Mouse (Mus musculus): ENCODE data around the gene E130309D02Rik. TPM values are rescaled to one million over a fixed set of nuclear protein-coding genes. Genes with fewer than 3 reads are reported as not detected.

Gene E130309D02Rik
- polyA plus RNA-seq, 1 experiment from 2014 or later, result 55.5 TPM

GRCm38 (mm10) chr5:143304251-143304650 is 10.9 kb downstream of the E130309D02Rik start:
- over 99% methylated on average over 6 of the region's 7 CpGs for WGBS
- Histone ChIP-seq H3K4me3 (no peak overlapping the region), H3K36me3 (peaks cover 96% of the 10 kb centered on the region), H3K9me3 (no peaks in the 10 kb centered on the region), H3K9ac (replicated peaks) (no peak overlapping the region), H3K4me2 (replicated peaks) (no peak overlapping the region), H3K4me1 (no peaks in the 10 kb centered on the region; the same call in 1 of the 2 replicates), H3K27me3 (no peaks in the 10 kb centered on the region), H3K27ac (replicated peaks) (no peak overlapping the region)
- no peak for ATAC-seq (ENCODE audit: low FRiP score, low read depth)

GRCm38 (mm10) chr5:143301296-143301695 is 13.9 kb downstream of the E130309D02Rik start:
- Histone ChIP-seq H3K36me3 (peaks cover 77% of the 10 kb centered on the region), H3K4me1 (no peaks in the 10 kb centered on the region), H3K9ac (replicated peaks) (no peak overlapping the region), H3K4me3 (no peak overlapping the region), H3K27me3 (no peaks in the 10 kb centered on the region), H3K9me3 (no peaks in the 10 kb centered on the region), H3K4me2 (replicated peaks) (no peak overlapping the region), H3K27ac (replicated peaks) (no peak overlapping the region)
- ATAC-seq (ENCODE audit: low FRiP score, low read depth), result no peak
- WGBS, result 74% methylated on average over 8 of the region's 8 CpGs

- Histone ChIP-seq H3K9me3 (no peaks in the 10 kb centered on the region), H3K4me2 (replicated peaks) (no peak overlapping the region), H3K9ac (replicated peaks) (no peak overlapping the region), H3K4me3 (no peak overlapping the region), H3K27ac (replicated peaks) (no peak overlapping the region), H3K36me3 (peaks cover 65% of the 10 kb centered on the region), H3K27me3 (peaks cover 5% of the 10 kb centered on the region), H3K4me1 (no peaks in the 10 kb centered on the region)
- ATAC-seq (ENCODE audit: low FRiP score, low read depth), result no peak
- WGBS, result 89% methylated on average over 4 of the region's 4 CpGs
Observed at GRCm38 (mm10) chr5:143299686-143300085, 15.5 kb downstream of the E130309D02Rik start.

- WGBS, result 94% methylated on average over 7 of the region's 7 CpGs
- H3K36me3 ChIP-seq, result peaks cover 54% of the 10 kb centered on the region
- H3K9me3 ChIP-seq, result no peaks in the 10 kb centered on the region
- no peak overlapping the region for H3K4me2 ChIP-seq (replicated peaks)
- no peak overlapping the region for H3K27ac ChIP-seq (replicated peaks)
- peaks cover 5% of the 10 kb centered on the region for H3K4me1 ChIP-seq
- no peak for ATAC-seq (ENCODE audit: low FRiP score, low read depth)
- H3K4me3 ChIP-seq, result no peak overlapping the region
- peaks cover 18% of the 10 kb centered on the region for H3K27me3 ChIP-seq
- no peak overlapping the region for H3K9ac ChIP-seq (replicated peaks)
Observed at GRCm38 (mm10) chr5:143298391-143298790, 16.8 kb downstream of the E130309D02Rik start.

- H3K4me3 ChIP-seq, result no peak overlapping the region
- H3K27me3 ChIP-seq, result peaks cover 22% of the 10 kb centered on the region
- 96% methylated on average over 9 of the region's 9 CpGs for WGBS
- H3K4me2 ChIP-seq (replicated peaks), result no peak overlapping the region
- H3K36me3 ChIP-seq, result peaks cover 50% of the 10 kb centered on the region
- H3K4me1 ChIP-seq, result peaks cover 8% of the 10 kb centered on the region
- H3K9me3 ChIP-seq, result no peaks in the 10 kb centered on the region
- no peak overlapping the region for H3K9ac ChIP-seq (replicated peaks)
- no peak overlapping the region for H3K27ac ChIP-seq (replicated peaks)
- ATAC-seq (ENCODE audit: low FRiP score, low read depth), result no peak
Observed at GRCm38 (mm10) chr5:143297986-143298385, 17.2 kb downstream of the E130309D02Rik start.

GRCm38 (mm10) chr5:143295330-143295729 is 19.8 kb downstream of the E130309D02Rik start:
- Histone ChIP-seq H3K9ac (replicated peaks) (no peak overlapping the region), H3K27me3 (peaks cover 49% of the 10 kb centered on the region), H3K4me2 (replicated peaks) (no peak overlapping the region), H3K36me3 (peaks cover 24% of the 10 kb centered on the region), H3K4me3 (no peak overlapping the region), H3K9me3 (no peaks in the 10 kb centered on the region), H3K27ac (replicated peaks) (no peak overlapping the region), H3K4me1 (peaks cover 8% of the 10 kb centered on the region)
- WGBS, result 98% methylated on average over 2 of the region's 2 CpGs
- ATAC-seq (ENCODE audit: low FRiP score, low read depth), result no peak

GRCm38 (mm10) chr5:143294862-143295261 is 20.3 kb downstream of the E130309D02Rik start:
- Histone ChIP-seq H3K27ac (replicated peaks) (no peak overlapping the region), H3K4me3 (no peak overlapping the region), H3K4me1 (peaks cover 8% of the 10 kb centered on the region), H3K36me3 (peaks cover 19% of the 10 kb centered on the region), H3K9me3 (no peaks in the 10 kb centered on the region), H3K4me2 (replicated peaks) (no peak overlapping the region), H3K27me3 (peaks cover 53% of the 10 kb centered on the region), H3K9ac (replicated peaks) (no peak overlapping the region)
- ATAC-seq (ENCODE audit: low FRiP score, low read depth), result no peak
- WGBS, result 82% methylated on average over 3 of the region's 3 CpGs

GRCm38 (mm10) chr5:143293404-143293803 is 21.8 kb downstream of the E130309D02Rik start, which contains the start of gene Zfp853:
Gene Zfp853, minus strand, starts transcription at chr5:143293623.
- Histone ChIP-seq H3K27me3 (peaks cover 67% of the 10 kb centered on the region), H3K4me3 (peak within 1 kb of the TSS; percentile 40), H3K27ac (replicated peaks) (no peak within 1 kb of the TSS), H3K36me3 (peaks cover 6% of the 10 kb centered on the region; the same call in 1 of the 2 replicates), H3K4me1 (peaks cover 12% of the 10 kb centered on the region), H3K4me2 (replicated peaks) (peak within 1 kb of the TSS; percentile 55), H3K9ac (replicated peaks) (no peak within 1 kb of the TSS), H3K9me3 (no peaks in the 10 kb centered on the region)
- WGBS, result 5% methylated on average over 35 of the region's 38 CpGs
- no peak for ATAC-seq (ENCODE audit: low FRiP score, low read depth)

- no peak for ATAC-seq (ENCODE audit: low FRiP score, low read depth)
Observed at GRCm38 (mm10) chr5:143292879-143293278, 22.3 kb downstream of the E130309D02Rik start.

GRCm38 (mm10) chr5:143289299-143289698 is 25.9 kb downstream of the E130309D02Rik start:
- WGBS, result 67% methylated on average over 9 of the region's 9 CpGs

More at GRCm38 (mm10) chr5:143292879-143293278, 22.3 kb downstream of the E130309D02Rik start:
- Histone ChIP-seq H3K27ac (replicated peaks) (no peak overlapping the region), H3K4me2 (replicated peaks) (peak overlapping the region; percentile 55), H3K4me3 (peak overlapping the region; percentile 40), H3K36me3 (peaks cover 6% of the 10 kb centered on the region; the same call in 1 of the 2 replicates), H3K27me3 (peaks cover 73% of the 10 kb centered on the region), H3K9ac (replicated peaks) (no peak overlapping the region), H3K9me3 (no peaks in the 10 kb centered on the region), H3K4me1 (peaks cover 17% of the 10 kb centered on the region)
- 2% methylated on average over 18 of the region's 19 CpGs for WGBS

GRCm38 (mm10) chr5:143288378-143288911 is 26.7 kb downstream of the E130309D02Rik start:
- no peak overlapping the region for H3K27ac ChIP-seq (replicated peaks)
- WGBS, result 9% methylated on average over 9 of the region's 9 CpGs
- no peak for ATAC-seq (ENCODE audit: low FRiP score, low read depth)
- no peaks in the 10 kb centered on the region for H3K9me3 ChIP-seq
- H3K4me3 ChIP-seq, result peak overlapping the region; percentile 32
- H3K9ac ChIP-seq (replicated peaks), result no peak overlapping the region
- peak overlapping the region; percentile 54 for H3K4me2 ChIP-seq (replicated peaks)
- H3K27me3 ChIP-seq, result peaks cover 91% of the 10 kb centered on the region
- H3K36me3 ChIP-seq, result no peaks in the 10 kb centered on the region
- peaks cover 17% of the 10 kb centered on the region for H3K4me1 ChIP-seq

More at GRCm38 (mm10) chr5:143289299-143289698, 25.9 kb downstream of the E130309D02Rik start:
- Histone ChIP-seq H3K36me3 (no peaks in the 10 kb centered on the region), H3K4me1 (peaks cover 21% of the 10 kb centered on the region), H3K27ac (replicated peaks) (no peak overlapping the region), H3K9ac (replicated peaks) (no peak overlapping the region), H3K4me2 (replicated peaks) (no peak overlapping the region), H3K4me3 (no peak overlapping the region), H3K9me3 (no peaks in the 10 kb centered on the region), H3K27me3 (peaks cover 99% of the 10 kb centered on the region)
- ATAC-seq (ENCODE audit: low FRiP score, low read depth), result no peak

- Histone ChIP-seq H3K9me3 (no peaks in the 10 kb centered on the region), H3K27ac (replicated peaks) (no peak overlapping the region), H3K4me1 (peaks cover 13% of the 10 kb centered on the region), H3K4me2 (replicated peaks) (peak overlapping the region; percentile 54), H3K4me3 (peak overlapping the region; percentile 32), H3K36me3 (no peaks in the 10 kb centered on the region), H3K9ac (replicated peaks) (peak overlapping the region; percentile 43), H3K27me3 (peaks cover 85% of the 10 kb centered on the region)
- ATAC-seq (ENCODE audit: low FRiP score, low read depth), result no peak
- 3% methylated on average over 48 of the region's 48 CpGs for WGBS
Observed at GRCm38 (mm10) chr5:143287774-143288328, 27.3 kb downstream of the E130309D02Rik start.

Measured in midbrain, embryonic 12.5 days (tissue).